Mouse (Mus musculus) CD8-positive naive resting alpha-beta T cell, adult 2 months (primary cell): ENCODE data around the gene Abca7.
"Not testable (repeated sequence)": the region's sequence is repeated elsewhere in the genome, so short reads cannot be mapped to it uniquely, and the experiment has no call there.

Experiments
- DNase-seq, 2 experiments: peaks; one replicate each; pipeline ENCODE4 v3.0.0; 2022; ENCODE audit warnings: low read depth in 2 of 2, low spot score in 2 of 2

Gene Abca7

DNA sequence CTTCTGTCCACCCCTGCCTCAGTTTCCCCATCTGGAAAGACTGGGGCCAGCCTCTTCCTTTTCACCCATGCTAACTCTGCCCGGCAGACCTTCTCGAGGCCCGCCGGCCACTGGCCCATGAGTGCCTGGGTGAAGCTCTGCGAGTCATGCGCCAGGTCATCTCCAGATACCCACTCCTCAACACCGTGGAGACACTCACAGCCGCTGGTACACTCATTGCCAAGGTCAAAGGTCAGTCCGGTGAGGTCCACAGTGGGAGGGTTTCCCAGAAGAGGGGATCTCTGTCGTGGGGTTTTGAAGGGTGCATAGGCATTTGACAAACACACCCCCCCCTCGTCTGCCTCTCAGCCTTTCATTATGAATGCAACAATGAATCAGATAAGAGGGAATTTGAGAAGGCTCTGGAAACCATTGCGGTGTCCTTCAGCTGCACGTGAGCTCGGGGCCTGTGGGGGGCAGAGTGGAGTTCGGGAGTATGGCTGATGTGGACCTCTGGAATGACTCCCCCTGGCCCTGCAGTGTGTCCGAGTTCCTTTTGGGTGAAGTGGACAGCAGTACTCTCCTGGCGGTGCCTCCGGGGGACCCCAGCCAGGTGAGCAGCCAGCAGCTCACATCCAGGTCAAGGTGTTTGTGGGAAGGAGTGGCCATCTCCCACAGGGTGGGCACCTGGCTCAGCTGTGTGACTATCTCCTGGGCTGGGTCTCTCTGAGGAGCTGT lies 24.5 kb downstream of the Abca7 start:
- DNase-seq, result no peak

DNA sequence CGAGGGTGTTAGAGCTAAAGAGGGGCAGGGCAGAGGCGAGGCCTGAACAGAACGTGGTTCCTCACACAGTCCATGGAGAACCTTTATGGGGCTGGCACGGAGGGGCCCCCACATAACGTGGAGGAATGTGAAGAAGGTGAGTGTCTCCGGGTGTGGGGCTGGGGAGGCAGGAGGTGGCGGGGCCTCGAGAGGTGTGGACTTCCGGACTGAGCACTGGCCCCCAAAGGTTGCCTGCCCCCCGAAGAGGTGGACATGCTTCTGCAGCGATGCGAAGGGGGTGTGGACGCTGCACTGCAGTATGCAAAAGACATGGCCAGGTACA lies 25.0 kb downstream of the Abca7 start:
- DNase-seq, result no peak

- peak; percentile 48 to 57 for DNase-seq
Observed at GRCm38 (mm10) chr10:80022164-80022563, 25.9 kb downstream of the Abca7 start.

- DNase-seq, result no peak
Observed at GRCm38 (mm10) chr10:80022806-80023205, 26.5 kb downstream of the Abca7 start.

- DNase-seq, result no peak
Observed at GRCm38 (mm10) chr10:80023758-80024157, 27.5 kb downstream of the Abca7 start.

GRCm38 (mm10) chr10:80024229-80025043 lies 28.1 kb downstream of the Abca7 start:
- peak; percentile 69 to 80 for DNase-seq

- DNase-seq, result no peak
Observed at GRCm38 (mm10) chr10:80025044-80025347, 28.7 kb downstream of the Abca7 start.

- DNase-seq, result no peak
Observed at GRCm38 (mm10) chr10:80025463-80025862, 29.2 kb downstream of the Abca7 start.

GRCm38 (mm10) chr10:80025889-80026288 lies 29.6 kb downstream of the Abca7 start:
- no peak for DNase-seq

GRCm38 (mm10) chr10:80027681-80028520 lies 31.6 kb downstream of the Abca7 start:
- DNase-seq, result no peak

GRCm38 (mm10) chr10:80028521-80028846 lies 32.2 kb downstream of the Abca7 start:
- DNase-seq, result no peak

- no peak for DNase-seq
Observed at GRCm38 (mm10) chr10:80030191-80030590, 33.9 kb downstream of the Abca7 start.

DNA sequence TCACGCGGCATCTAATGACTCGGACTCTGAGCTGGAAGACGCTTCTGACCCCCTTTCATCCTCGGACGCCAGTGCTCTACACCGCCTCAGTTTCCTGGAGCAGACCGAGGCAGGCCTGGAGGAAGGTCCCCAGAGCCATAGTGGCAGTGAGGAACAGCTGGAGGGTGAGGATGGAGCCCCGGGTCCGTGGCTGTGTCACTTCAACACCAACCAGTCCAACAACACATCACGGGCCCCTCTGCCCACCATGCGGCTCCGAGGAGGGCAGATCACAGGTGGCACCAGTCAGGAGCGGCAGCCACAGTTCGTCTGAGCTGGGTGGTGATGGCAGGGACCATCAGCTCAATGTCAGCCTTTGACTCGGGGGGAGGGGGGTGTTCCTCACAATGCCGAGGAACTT lies 34.4 kb downstream of the Abca7 start:
- DNase-seq, result no peak

- DNase-seq, result peak; percentile 48 to 66
Observed at GRCm38 (mm10) chr10:80032799-80033480, 36.6 kb downstream of the Abca7 start.

DNA sequence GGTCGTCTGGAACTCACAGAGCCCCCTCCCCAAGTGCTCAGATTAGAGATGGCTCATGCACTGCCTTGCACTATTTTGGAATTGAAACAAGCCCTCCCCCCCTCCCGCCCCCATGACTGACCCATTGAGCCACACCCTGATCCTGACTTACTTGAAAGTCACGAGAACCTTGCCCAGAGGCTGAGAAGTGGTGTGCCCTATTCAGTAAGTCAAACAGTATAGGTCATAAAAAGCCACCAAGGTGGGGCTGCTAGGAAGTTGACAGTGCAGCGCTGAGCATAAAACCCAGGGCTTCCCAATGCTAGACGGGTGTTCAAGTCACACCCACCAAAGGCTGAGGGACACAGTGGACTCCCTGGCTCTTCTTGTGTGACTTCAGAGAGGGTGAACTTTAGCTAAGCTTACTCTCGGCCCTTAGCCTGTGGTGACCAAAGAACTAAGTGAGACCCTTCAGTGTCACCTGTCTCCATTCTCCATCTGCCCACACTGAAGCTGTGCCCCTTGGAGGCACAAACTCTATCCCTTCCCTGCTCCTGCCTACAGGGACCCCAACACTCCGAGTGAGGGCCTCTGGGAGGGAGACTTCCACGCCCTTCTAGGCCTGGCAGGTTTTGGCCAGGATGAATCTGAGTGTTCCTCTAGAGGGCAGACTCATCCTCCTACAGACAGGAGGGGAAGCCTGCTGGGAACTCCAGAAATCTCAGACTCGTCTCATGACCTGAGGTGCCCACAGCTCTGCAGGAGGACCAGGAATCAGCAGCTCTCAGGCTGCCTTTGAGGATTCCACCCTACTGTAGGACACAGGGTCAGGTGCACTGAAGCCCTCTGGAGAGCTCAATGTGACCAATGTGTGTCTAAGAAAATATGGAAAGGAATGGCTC lies 37.5 kb downstream of the Abca7 start:
- no peak for DNase-seq

DNA sequence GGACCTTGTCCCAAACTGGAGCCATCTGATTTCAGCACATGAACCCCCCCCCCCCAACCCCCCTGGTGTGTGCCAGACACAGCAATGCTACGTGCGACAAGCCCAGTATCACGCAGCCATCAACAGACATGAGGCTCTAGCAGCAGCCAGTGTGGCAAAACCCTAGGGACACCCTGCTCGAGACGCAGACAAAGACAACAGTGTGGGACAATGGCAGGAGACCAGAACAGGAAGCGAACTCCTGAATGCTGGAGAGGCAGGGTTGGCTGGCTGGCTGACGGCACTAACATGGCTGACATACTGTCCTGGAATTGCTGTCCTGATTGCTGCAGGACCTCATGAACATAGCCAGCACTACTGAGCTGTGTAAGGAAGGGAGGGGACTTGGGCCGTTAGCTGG lies 38.9 kb downstream of the Abca7 start:
- no peak for DNase-seq

DNA sequence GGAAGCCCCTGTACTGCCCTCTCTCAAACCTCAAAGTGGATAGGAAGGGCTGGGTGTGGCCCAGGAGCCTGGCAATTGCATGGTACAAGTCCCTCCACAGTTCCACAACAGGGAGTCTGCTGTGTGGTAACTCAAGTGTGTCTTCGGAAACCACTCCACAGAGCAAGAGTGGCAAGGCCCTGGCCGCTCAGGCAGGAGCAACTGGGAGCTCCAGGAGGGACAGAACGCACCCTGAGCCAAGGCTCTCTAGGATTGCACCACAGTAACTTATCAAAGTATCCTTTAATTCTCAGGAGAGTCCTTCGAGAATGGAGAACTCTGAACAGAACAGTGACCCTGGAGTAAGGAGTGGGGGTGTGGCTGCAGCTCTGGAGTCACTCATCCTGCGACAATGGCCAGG lies 39.4 kb downstream of the Abca7 start:
- DNase-seq, result no peak

DNA sequence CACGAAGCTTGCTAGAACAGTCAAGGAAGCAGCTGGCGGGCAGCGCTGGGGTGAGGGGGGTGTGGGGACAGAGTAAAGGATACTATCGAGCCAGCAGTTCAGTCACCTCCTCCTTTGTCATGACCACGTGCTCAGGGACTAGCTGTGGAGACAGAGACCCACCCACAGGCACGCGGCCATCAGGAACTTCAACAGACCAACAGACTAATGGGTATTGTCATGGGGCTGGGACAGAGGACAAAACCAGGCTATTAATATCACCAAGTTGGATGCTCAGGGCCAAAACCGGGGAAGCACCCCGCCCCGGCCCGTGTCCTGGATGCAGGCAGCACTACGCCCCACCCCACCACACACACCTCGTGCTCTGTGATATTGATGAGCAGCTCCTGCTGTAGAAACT lies 40.5 kb downstream of the Abca7 start:
- no peak for DNase-seq

DNA sequence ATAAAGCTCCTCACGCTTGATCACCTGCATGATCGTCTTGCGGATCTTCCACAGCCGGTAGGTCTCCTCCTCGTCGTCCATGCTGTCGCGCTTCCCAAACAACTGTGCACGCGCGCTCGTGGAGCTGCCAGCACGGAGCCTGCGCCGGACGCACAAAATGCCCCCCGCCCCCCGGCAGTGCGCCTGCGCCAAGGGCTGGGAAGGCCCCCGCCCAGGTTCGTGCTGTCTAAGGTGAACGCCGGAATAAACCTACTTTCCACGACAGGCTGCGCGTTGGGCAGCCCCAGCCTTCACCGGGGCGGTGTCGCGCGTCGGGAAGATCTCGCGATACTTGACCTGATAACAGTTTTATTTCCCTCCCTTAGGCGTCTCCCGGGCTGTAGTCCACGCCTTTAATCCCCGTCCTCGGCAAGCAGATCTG lies 43.3 kb downstream of the Abca7 start, which contains the start of gene Polr2e:
TSS of gene Polr2e (minus strand) at position 237 of the 421 bp plus-strand sequence.
- DNase-seq, result peak; percentile 99

- not testable (repeated sequence) for DNase-seq
Observed at GRCm38 (mm10) chr10:80041409-80042060, 45.2 kb downstream of the Abca7 start.
